Mouse (Mus musculus): ENCODE measurements around the gene Lactbl1. TPM values are rescaled to one million over a fixed set of nuclear protein-coding genes. Genes with fewer than 3 reads are reported as not detected.

The Lactbl1 gene
- total RNA-seq, 2 experiments from 2014 or later: 0.15 to 0.20 TPM

GRCm38 (mm10) chr4:136605756-136606485 lies 16.5 kb upstream of the Lactbl1 start:
- TF ChIP-seq CTCF (conservative IDR thresholded peaks at IDR 0.05): no peak
- DNase-seq (ENCODE audit: low spot score in 2 of 2): no peak

GRCm38 (mm10) chr4:136610387-136610856 lies 12.0 kb upstream of the Lactbl1 start, which contains the start of gene Tex46:
Gene Tex46, plus strand, starts transcription at chr4:136610437.
- DNase-seq (ENCODE audit: low spot score in 2 of 2): no peak
- no peak for TF ChIP-seq CTCF (conservative IDR thresholded peaks at IDR 0.05)
- H3K27ac ChIP-seq: no peak within 1 kb of the TSS
- no peak within 1 kb of the TSS for H3K4me3 ChIP-seq

More at GRCm38 (mm10) chr4:136605756-136606485, 16.5 kb upstream of the Lactbl1 start:
- Histone ChIP-seq H3K27ac (no peak overlapping the region), H3K4me3 (no peak overlapping the region)

- DNase-seq (ENCODE audit: low spot score in 2 of 2): no peak
- H3K27ac ChIP-seq: no peak overlapping the region
- H3K4me3 ChIP-seq: no peak overlapping the region
- no peak for TF ChIP-seq CTCF (conservative IDR thresholded peaks at IDR 0.05)
Observed at GRCm38 (mm10) chr4:136613657-136614056, 8.8 kb upstream of the Lactbl1 start.

GRCm38 (mm10) chr4:136621336-136621735 lies 1.1 kb upstream of the Lactbl1 start:
- H3K27ac ChIP-seq: no peak overlapping the region

GRCm38 (mm10) chr4:136621956-136622355 lies 465 bp upstream of the Lactbl1 start:
- no peak for DNase-seq (ENCODE audit: low spot score in 2 of 2)
- Histone ChIP-seq H3K27ac (no peak overlapping the region), H3K4me3 (no peak overlapping the region)
- TF ChIP-seq CTCF (conservative IDR thresholded peaks at IDR 0.05): no peak

More at GRCm38 (mm10) chr4:136621336-136621735, 1.1 kb upstream of the Lactbl1 start:
- DNase-seq (ENCODE audit: low spot score in 2 of 2): peak in 1 of 2 experiments; percentile 79
- no peak overlapping the region for H3K4me3 ChIP-seq
- TF ChIP-seq CTCF (conservative IDR thresholded peaks at IDR 0.05): peak; percentile 90

- no peak overlapping the region for H3K4me3 ChIP-seq
- no peak for DNase-seq (ENCODE audit: low spot score in 2 of 2)
- H3K27ac ChIP-seq: no peak overlapping the region
- TF ChIP-seq CTCF (conservative IDR thresholded peaks at IDR 0.05): no peak
Observed at GRCm38 (mm10) chr4:136626590-136626989, 4.2 kb downstream of the Lactbl1 start.

- Histone ChIP-seq H3K4me3 (no peak overlapping the region), H3K27ac (no peak overlapping the region)
- TF ChIP-seq CTCF (conservative IDR thresholded peaks at IDR 0.05): no peak
- DNase-seq (ENCODE audit: low spot score in 2 of 2): peak; percentile 31 to 35
Observed at GRCm38 (mm10) chr4:136631237-136631994, 9.0 kb downstream of the Lactbl1 start.

GRCm38 (mm10) chr4:136635995-136636394 lies 13.6 kb downstream of the Lactbl1 start:
- H3K4me3 ChIP-seq: no peak overlapping the region
- TF ChIP-seq CTCF (conservative IDR thresholded peaks at IDR 0.05): peak; percentile 61
- no peak for DNase-seq (ENCODE audit: low spot score in 2 of 2)
- no peak overlapping the region for H3K27ac ChIP-seq

- no peak for TF ChIP-seq CTCF (conservative IDR thresholded peaks at IDR 0.05)
- DNase-seq (ENCODE audit: low spot score in 2 of 2): no peak
- Histone ChIP-seq H3K4me3 (no peak overlapping the region), H3K27ac (no peak overlapping the region)
Observed at GRCm38 (mm10) chr4:136636511-136636910, 14.1 kb downstream of the Lactbl1 start.

- Histone ChIP-seq H3K4me3 (peak overlapping the region; percentile 60), H3K27ac (peak overlapping the region; percentile 85)
- DNase-seq (ENCODE audit: low spot score in 2 of 2): no peak
- TF ChIP-seq CTCF (conservative IDR thresholded peaks at IDR 0.05): no peak
Observed at GRCm38 (mm10) chr4:136636983-136637562, 14.7 kb downstream of the Lactbl1 start.

GRCm38 (mm10) chr4:136637563-136638229 lies 15.3 kb downstream of the Lactbl1 start:
- Histone ChIP-seq H3K4me3 (peak overlapping the region; percentile 60), H3K27ac (peak overlapping the region; percentile 85)
- peak; percentile 67 to 73 for DNase-seq (ENCODE audit: low spot score in 2 of 2)
- no peak for TF ChIP-seq CTCF (conservative IDR thresholded peaks at IDR 0.05)

GRCm38 (mm10) chr4:136638230-136638750 lies 15.9 kb downstream of the Lactbl1 start:
- TF ChIP-seq CTCF (conservative IDR thresholded peaks at IDR 0.05): no peak
- no peak overlapping the region for H3K4me3 ChIP-seq
- H3K27ac ChIP-seq: peak overlapping the region; percentile 85; the same call in 1 of the 2 replicates
- DNase-seq (ENCODE audit: low spot score in 2 of 2): no peak

Data from layer of hippocampus, adult 2 months (tissue).